Mouse (Mus musculus) frontal cortex, postnatal 14 days (tissue): ENCODE measurements at regions not wholly inside any gene's neighbourhood (a gene's known extent, or its start where the extent isn't known, plus 50 kb on each side); places are given as distances from the start of the nearest gene placed in this dataset.

ENCODE experiments used
- DNase-seq, 2 experiments: peaks; one replicate each; pipeline ENCODE4 v3.0.0; 2022; ENCODE audit warnings: low spot score in 2 of 2

DNA sequence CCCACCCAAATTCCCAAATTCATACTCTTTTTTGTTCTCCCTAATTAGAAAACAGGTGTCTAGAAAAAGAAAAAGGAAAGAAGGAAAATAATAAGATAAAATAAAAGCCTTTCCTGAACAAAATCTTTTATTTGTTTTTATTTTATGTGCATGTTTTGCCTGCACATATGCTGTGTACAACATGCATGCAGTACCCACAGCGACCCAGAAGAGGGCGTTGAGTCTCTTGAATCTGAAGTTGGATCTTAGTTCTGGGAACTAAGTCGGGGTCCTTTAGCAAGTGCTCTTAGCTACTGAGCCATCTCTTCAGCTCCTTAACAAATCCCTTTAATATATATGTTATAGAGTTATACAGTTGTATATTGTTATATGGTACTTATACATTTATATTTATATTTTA, 206.0 kb upstream of the Clint1 start:
- no peak for DNase-seq

DNA sequence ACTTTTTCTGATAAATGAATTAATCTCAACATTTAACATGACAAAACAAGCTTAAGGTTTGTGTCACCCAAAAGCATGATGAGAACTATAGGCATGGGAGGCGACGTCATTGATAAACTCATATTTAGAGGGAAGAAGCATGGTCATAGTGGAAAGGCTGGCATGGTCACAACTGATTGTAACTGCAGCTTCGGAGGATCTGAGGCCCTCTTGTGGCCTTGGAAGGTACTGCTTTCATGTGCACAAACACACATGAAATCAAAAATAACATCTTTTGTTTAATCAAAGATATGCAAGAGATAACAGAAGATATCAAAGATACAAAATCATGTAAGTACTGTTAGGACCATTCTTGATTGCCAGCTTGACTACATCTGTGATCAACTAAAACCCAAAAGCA, 204.0 kb upstream of the Clint1 start:
- no peak for DNase-seq

DNA sequence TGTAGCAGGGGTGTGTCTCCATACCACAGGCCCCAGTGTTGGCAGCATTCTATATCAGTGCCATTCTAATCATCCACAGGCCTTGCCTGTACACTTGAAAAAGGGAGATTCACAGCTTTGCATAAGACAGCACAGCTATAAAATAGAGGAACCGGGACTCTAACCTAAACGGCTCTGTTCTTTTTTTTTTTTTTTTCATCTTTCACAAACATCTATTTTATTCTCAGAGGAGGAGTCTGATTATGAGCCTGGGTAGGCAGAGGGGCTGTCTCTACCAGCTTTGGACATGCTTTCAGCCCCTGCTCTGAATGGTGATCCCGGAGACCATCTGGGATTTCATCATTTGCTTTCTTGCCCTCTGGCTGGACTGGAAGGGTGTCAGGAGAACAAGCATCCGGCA, 195.6 kb upstream of the Clint1 start:
- DNase-seq, result no peak

DNA sequence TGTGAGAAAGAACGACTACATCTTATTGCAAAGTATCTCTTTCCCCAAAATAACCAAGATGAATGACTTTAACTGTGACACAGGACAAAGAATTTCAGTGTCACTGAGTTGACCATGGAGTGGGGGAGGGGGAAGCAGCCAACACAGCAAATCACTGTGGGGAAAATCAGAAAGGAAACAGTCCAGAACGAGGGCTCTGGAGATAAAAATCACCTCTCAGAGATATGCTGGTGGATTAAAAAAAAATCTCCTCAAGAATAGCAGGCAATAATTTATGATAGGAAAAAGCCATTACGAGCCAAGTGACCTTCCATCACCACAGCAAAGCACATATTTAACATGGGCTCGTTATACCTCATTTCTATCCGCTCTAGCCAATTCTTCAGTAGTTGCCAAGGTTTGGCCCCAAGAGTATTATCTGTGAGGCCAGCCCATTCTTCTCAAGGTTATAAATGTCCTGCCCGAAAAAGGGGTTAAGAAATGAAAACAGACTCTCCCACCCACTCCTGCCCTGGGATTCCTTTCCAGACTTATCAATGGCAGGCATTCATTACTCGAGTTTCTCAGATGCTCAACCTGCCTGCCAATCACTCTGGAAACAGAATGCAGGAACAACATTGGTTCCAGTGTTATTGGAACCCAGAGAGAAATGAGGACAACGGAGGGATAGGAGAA, 181.6 kb upstream of the Clint1 start:
- DNase-seq, result no peak

DNA sequence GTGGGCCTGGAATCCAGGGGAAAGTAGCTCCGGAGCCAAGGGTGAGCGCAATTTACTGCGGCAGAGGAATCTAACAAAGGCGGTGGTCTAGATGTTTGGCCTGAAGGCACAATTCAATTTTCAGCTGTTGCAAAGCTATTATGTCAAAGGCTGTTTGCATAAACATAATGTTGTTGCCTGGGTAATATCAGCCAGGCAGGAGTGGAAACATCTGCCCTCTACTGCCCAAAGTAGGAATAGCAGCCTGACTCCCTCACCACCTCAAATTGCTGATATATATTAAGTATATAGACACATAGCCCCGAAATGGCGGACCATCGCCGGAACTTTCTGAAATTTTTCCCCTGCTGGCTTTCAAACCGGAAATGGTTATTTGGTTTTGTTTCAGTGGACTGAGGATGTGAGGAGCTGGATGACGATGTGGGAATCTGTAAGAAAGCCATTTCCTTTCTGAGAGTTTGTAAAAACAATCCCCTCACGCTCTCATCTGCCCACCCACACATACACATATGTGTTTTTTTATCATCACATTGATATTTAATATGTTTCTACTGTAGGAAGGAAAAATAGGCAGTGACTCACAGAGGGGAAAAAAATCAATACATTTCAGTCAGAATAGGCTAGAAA, 173.1 kb upstream of the Clint1 start:
- peak; percentile 21 to 69 for DNase-seq

DNA sequence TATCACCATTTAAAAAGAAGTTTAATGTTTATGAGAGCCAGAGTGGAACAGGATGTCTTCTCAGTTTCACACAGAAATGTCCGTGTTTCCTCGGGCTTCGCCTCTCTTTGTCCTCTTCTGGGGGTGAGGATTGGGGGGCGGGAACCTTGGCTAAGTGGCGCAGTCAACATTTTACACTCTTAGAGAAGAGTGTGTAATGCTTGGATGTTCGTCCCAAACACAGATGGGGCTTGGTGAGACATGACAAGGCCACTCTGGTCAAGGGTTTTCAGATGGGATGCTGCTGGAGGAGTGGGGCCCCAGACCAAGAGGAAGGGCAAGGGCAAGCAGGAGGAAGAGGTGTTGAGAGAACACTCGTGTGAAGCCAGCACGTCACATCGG, 172.6 kb upstream of the Clint1 start:
- DNase-seq, result no peak

DNA sequence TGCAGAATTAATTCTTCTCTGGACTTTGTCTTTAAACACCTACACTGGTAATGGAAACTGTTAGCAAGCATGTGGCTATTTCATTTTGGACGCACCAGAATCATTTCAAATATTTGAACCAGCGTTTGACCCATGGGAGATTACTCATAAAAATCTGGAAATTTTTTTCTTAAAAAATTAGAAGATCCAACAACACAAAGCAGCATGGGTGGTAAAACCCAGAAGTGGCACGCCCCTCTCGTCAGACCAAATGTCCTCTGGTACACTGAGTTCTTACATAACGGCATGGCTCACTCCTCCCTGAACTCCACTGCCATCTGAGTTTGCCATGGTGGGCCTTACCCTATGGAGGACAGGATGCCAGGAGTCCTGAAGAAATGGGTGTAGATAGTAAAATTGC, 166.3 kb upstream of the Clint1 start:
- DNase-seq, result no peak

DNA sequence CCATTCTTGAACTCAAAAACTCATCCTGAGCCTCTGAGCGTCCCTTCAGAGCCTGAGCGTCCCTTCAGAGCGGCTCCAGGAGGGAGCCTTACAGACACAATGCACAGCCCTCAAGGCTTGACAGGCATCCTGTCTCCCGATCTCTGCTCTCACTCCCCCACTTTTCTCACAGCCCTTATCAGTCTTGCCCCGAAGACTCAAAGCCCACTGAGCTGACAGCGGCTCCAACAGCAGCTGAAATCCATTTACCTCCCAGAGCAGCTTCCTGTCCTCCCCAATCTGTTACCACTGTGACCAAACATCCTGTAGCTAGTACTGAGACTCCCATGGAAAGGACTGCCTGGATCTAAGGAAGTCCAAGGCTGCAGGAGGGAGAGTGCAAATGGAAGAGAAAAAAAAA, 158.6 kb upstream of the Clint1 start:
- no peak for DNase-seq

DNA sequence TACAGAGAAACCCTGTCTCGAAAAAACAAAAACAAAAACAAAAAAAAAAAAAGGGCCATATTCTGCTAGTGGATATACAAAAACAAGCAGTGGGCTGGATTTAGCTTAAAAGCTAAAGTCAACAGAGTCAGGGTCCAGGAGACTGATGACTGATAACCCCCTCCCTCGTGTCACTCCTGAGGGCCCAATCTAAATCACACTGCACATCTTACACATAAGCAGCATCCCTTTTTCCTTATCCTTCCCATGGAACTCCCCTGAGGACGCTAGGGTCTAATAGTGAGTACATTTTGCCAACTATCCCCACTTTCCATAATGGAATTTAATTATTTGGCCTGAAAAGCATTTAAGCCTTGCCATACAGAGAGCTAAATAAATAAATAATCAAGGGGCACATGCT, 150.3 kb upstream of the Clint1 start:
- no peak for DNase-seq

DNA sequence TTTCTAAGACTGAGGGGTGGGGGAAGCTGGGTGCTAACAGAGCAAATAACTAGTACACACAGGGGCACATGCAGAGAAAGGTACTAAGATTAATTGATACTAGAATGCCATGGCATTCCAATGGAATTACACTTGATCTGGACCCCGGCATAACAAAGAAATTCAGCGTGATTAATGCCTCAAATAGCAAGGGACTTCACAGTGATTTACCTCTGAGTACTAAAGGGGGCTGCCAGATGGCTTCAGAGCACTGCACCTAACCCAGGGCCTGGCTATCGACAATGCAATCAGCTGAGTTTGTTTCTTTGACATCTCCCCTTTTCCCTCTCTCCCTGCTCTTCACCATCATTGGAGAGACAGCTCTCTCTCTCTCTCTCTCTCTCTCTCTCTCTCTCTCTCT, 148.9 kb upstream of the Clint1 start:
- DNase-seq, result no peak

DNA sequence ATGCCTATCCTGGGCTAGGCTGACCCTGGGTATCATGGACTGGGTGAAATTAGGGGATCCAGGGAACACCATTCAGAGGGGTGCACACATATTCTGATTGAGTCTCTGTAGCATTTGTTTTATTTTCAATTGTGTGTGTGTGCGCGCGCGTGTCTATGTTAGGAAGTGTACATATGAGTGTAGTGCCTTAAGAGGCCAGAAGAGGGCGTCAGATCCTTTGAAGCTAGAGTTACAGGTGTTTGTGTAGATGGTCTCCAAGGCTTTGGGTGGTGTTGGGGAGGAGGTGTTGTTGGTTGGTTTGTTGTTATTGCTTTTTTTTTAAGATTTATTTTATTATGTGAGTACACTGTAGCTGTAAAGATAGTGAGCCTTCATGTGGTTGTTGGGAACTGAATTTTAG, 147.4 kb upstream of the Clint1 start:
- DNase-seq, result no peak

DNA sequence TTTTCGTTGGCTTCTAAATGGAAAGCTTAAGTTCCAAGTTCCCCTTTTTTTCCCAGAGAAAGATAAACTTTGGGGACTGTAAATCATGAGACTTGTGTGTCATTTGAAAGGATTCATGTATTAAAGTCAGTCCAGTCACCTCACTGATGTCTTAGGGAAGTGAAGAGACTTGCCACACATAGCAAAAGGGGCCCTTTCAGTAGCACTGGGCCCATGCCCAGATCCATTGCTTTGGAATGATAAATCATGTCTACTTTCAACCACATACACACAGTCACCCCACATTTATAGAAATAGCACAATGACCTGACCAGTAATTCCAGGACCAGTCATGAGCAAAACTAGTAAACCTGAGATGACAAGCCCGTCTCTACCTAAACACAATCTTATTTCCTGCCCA, 133.2 kb upstream of the Clint1 start:
- no peak for DNase-seq

DNA sequence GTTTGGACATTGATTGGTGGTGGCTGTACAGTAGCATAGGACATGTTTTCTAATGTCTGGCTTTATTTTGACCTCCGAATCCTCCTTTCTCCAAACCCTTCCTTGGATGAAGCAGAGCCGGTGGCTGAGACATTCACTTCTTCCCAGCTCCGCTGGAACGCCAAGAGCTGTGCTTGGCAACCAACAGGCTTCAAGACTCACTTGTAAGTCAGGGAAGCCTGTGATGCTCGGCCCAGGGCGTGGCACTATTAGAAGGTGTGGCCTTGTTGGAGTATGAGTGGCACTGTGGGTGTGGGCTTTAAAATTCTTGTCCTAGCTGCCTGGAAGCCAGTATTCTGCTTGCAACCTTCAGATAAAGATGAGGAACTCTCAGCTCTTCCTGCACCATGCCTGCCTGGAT, 132.0 kb upstream of the Clint1 start:
- DNase-seq, result no peak

DNA sequence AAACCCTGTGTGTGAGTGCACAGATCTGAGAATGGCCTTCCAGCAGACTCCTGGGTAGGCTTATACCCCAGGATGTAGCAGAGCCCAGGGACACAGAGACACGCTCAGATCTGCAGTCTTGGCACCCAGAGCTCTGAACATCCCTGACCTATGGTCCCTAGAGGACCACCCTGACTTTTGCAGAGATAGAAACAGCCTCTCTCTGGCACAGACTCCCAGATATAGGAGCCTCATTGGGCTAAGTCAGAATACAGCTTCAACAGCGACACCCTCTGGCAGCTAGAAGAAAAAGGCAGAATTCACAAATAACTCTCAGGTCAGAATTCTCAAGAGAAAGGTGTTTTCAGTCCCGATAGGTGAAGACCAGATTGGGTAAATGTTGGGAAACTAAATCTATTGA, 115.3 kb upstream of the Clint1 start:
- DNase-seq, result no peak

DNA sequence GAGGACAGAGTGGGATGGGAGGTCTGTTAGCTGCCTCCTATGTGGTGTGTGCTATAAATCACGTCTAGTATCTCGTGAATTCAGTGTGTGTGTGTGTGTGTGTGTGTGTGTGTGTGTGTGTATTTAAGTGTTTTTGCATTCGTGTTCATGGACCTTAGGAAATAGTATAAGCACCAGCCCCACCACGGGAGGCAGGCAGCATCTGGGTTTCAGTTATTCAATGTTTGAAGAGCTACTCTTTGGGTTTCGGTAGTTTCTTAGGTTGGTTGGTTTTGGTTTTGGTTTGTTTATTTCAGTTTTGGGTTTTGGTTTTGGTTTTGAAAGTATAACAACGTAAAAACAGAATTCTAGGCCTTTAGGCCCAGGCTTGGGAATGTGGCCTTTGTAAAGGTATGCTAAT, 113.5 kb upstream of the Clint1 start:
- DNase-seq, result no peak

DNA sequence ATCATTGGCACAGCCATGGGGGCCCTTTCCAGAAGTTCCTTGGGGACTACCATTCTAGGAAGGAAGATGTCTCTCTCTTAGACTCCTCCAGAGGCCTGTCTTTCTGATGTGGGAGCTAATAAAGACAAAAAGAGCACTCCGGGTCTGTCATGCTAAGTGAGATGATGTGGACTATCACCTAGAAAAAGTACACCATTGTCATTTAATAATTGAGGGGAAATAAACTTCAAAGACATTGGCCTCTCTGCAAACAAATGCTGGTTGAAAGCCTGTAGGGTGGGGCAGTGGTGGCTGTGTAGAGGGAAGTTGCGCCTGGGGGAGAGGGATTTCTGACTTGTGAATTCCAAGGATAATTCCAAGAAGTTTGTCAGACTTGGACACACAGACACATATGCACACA, 105.9 kb upstream of the Clint1 start:
- no peak for DNase-seq

DNA sequence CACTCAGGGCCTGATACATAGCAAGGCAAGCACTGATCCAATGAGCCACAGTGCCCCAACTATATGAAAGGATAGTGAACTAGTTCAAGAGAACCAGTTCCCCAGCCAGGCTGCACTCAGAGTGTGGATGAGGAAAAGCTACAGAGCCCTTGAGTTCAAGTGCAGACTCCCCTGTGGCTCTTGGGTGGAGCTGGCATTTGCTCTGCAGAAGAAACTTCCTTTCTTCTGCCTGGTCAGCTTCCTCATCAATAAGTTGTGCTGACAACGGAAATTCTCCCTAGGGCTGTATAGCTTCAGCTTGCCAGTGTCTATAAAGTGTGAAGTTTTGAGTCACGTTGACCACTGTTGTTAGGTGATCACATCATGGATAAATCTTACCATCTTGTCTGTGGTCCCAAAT, 101.6 kb upstream of the Clint1 start:
- DNase-seq, result no peak

DNA sequence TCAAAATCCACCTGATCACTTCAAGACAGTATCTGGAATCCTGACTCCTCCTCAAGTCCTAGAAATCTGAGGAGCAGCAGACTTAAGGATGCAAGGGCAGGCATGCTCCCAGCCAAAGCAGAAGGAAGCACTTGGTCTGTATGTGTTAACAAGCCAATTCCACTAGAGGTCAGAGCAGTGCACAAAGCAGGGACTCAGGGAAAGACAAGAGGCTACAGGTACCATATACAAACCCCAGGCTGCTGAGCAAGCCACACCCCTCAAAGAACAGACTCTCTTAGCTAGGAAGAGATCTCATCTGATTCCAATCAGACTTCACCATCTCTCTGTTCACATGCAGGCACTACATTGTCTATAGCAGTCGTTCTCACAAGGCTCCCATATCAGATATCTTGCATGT, 99.6 kb upstream of the Clint1 start:
- DNase-seq, result peak in 1 of 2 experiments; percentile 11

DNA sequence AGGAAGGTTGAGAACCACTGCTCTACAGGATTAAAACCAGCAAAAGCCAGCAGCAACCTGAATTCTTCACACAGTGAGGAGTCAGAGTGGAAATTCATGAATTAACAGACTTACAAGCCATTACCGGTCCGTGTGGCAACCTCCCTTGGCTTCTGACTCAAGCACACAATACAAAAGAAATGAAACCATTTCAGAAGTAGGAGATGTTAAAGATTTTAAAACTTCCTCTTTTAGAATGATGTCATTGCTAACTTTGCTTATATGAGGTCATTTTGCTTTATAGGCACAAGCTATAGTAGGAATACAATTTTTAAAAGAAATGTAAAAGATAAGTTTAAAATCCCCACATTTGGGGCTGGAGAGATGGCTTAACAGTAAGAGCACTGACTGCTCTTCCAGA, 99.1 kb upstream of the Clint1 start:
- DNase-seq, result no peak

DNA sequence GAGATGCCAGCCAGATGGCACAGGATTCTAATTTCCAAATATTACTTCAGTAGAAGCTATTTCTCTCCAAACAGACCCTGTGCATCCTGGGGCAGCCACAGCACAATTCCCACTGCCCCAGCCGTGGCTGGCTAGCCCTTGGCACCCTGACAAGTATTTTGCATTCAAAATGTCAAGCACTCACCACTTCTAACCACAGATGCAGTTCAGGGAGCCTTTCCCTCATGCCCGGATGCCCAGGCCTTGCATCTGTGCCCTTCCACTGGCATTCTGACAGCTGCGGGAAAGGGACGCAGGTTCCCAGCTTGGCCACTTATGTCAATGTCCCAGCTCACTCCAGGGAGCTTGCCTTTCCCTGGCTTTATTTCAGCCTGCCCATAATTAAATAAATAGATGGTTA, 84.8 kb upstream of the Clint1 start:
- no peak for DNase-seq

DNA sequence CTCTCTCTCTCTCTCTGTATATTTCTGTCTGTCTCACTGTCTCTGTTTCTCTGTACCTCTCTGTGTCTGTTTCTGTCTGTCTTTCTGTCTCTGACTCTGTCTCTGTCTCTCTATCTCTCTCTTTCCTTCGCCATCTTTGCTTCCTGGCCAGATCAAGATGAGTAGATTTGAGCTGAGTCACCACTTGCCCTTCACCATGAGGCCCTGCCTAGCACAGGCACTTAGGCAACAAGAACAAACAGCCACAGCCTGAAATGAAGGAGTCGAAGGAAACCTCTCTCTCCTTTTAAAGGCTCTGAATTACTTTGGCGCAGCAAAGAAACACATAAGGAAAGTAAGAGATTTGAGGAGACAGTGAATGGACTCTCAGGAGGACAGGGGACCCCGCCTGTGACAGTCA, 69.4 kb upstream of the Clint1 start:
- DNase-seq, result no peak

DNA sequence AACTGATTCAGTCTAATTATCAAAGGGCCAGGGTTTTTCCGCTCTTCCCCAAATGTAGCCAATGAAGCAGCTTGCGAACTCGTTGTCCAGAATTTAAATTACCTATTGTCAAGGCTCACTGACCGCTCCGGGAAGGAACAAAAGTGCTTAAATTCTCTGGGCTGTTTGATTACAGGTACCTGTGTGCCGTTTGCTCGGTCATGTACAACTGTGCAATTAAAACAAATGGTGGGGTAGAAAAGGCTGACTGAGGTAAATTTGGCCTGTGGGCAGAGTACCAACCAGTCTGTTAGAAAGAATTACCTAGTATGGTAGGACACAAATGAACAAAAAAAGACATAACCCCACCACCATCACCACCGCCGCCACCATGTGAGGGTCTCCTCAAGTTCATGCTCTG, 66.0 kb upstream of the Clint1 start:
- no peak for DNase-seq

DNA sequence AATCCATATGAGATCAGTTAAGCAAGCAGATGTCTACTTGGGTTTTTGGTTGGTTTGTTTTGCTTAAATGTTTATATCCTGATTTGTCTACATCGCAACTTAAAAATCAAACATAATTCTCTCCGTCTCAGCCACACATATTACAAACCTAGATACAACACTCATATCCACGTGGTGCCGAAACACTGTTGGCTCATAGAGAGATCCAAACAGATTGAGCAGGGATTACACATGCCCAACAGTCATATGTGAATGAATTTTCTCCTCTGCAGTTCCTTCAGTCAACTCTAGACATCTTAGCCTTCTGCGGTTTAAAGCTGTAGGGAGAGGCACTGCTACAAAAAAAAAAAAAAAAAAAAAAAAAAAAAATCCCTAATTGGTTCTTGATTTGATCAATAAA, 64.4 kb upstream of the Clint1 start:
- DNase-seq, result no peak

DNA sequence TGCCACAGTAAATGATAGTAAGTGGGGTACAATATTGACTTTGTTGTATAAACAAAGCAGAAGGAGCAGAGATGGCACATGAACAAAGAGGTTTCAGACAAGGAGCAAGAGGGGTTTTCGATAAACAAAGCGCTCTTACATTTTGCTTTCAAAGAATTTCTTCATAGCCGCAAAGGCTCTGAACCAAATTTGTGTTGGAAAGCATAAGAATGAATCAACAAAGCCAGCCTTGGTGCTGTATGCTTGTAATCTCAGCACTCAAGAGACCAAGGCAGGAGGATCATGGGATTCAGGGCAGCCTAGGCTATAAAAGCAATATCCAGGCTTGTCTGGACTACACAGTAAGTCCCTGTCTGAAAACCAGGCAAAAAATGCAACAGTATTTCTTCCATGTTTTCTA, 62.0 kb upstream of the Clint1 start:
- no peak for DNase-seq
